Mouse (Mus musculus): Measurements from ENCODE around the gene Serpina10. TPM values are rescaled to one million over a fixed set of nuclear protein-coding genes. Genes with fewer than 3 reads are reported as not detected.

Gene Serpina10
- polyA plus RNA-seq, 1 experiment from 2014 or later, result 31.6 TPM

DNA sequence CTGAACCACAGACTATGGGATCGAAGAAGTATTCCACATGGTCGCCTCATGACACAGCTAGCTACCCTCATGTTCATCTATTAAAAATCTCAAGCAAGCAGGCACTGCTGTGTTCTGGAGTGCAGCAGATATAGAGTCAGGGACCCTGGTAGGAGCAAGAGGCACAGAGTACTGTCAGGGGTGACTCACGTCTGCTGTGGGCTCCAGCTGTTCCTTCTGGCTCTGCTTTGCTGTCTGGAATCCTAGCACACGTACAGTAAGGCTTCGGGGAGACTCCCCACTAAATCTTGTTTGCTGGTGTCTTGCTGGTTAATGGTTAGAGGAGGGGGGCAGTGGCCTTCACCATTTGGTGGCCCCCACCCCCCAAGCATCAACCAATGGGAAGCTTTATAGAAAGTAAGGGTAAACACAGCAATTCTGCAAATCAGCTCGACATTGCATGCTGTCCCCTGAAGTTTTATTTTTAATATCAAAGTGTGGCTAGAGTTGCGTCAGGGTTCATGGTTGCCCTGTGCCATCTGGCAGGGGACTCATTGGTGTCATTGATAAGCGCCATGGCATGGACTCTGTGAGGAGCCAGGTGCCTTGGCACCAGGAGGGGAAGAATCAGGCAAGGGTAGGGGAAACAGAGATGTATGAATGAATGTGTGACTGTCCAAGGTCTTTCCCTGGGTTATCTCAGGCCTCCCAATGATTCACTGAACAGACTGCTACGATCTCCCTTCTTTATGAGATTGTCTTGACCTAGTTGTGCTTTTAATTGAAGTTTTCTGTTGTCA is 25.8 kb upstream of the Serpina10 start, which contains the start of gene Serpina6:
Gene Serpina6, minus strand, starts transcription at position 365 of the 779 bp plus-strand sequence.
- Histone ChIP-seq H3K4me3 (replicated peaks) (peak within 1 kb of the TSS; percentile 47), H3K9ac (peak within 1 kb of the TSS; percentile 52), H3K4me1 (replicated peaks) (peaks cover 3% of the 10 kb centered on the region; the same call in 1 of the 2 replicates), H3K27me3 (no peaks in the 10 kb centered on the region), H3K4me2 (peak within 1 kb of the TSS; percentile 48), H3K36me3 (no peaks in the 10 kb centered on the region), H3K27ac (peak within 1 kb of the TSS; percentile 73), H3K9me3 (replicated peaks) (no peaks in the 10 kb centered on the region)
- ATAC-seq (ENCODE audit: low read depth) (peak; percentile 53), DNase-seq (no peak)
- WGBS (ENCODE audit: insufficient replicate concordance), result 50% methylated on average over 9 of the region's 9 CpGs

DNA sequence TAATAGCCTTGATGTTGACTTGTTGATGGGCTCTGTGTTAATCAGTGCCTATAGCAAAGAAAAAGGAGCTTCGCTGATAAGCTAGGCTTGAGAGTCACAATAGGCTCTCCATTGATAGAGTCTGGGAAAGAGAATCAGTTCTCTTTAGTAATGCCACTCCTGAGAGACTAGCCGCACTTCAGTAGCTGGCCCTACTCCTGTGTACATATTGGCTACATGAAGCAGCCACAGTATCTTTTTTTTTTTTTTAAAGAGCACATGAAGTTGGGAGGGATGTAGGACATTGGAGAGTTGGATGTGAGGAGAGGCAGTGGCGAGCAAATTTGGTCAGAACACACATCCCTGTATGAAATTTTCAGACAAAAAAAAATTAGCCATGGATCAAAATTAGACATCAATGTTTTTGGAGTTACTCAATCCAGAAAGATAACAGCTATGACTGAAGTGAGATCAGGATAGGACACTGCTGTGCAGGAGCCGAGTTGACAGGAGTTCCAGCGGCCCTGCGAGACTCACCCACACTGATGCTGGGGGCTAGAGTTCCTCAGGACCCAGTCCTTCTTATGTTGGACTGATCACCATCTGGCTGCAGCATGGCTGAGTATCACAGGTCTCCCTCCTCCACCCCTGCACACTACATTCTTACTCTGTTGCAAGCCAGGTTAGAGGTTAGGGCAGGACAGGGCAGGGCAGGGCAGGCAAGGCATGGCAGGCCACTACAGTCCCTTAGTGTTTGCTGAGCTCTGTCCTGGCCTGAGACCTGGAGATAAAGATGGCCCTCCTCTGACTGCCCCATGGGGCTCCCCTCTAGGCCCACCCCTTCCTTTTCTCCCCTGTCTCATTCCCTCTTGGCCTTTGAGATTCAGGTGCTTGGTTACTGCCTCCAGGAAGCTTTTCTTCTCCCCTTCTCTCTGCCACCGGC is 24.1 kb upstream of the Serpina10 start:
- Histone ChIP-seq H3K4me2 (peak overlapping the region; percentile 48), H3K4me3 (replicated peaks) (peak overlapping the region; percentile 47), H3K27me3 (no peaks in the 10 kb centered on the region), H3K27ac (peak overlapping the region; percentile 73), H3K36me3 (no peaks in the 10 kb centered on the region), H3K9me3 (replicated peaks) (no peaks in the 10 kb centered on the region), H3K4me1 (replicated peaks) (peaks cover 3% of the 10 kb centered on the region; the same call in 1 of the 2 replicates), H3K9ac (peak overlapping the region; percentile 52)
- DNase-seq (no peak), ATAC-seq (ENCODE audit: low read depth) (peak; percentile 64)
- WGBS (ENCODE audit: insufficient replicate concordance), result 68% methylated on average over 7 of the region's 7 CpGs

GRCm38 (mm10) chr12:103653836-103654235 is 22.6 kb upstream of the Serpina10 start:
- no peak for ATAC-seq (ENCODE audit: low read depth)
- peak overlapping the region; percentile 47 for H3K4me3 ChIP-seq (replicated peaks)
- H3K4me1 ChIP-seq (replicated peaks), result peaks cover 3% of the 10 kb centered on the region; the same call in 1 of the 2 replicates
- H3K36me3 ChIP-seq, result no peaks in the 10 kb centered on the region
- H3K4me2 ChIP-seq, result peak overlapping the region; percentile 48
- no peak for DNase-seq
- 0 out of 2 replicates have a peak overlapping the region, but pooled peaks have one; percentile 4 for H3K27ac ChIP-seq
- H3K9me3 ChIP-seq (replicated peaks), result no peaks in the 10 kb centered on the region
- no peaks in the 10 kb centered on the region for H3K27me3 ChIP-seq
- WGBS (ENCODE audit: insufficient replicate concordance), result 73% methylated on average over 2 of the region's 2 CpGs
- no peak overlapping the region for H3K9ac ChIP-seq

DNA sequence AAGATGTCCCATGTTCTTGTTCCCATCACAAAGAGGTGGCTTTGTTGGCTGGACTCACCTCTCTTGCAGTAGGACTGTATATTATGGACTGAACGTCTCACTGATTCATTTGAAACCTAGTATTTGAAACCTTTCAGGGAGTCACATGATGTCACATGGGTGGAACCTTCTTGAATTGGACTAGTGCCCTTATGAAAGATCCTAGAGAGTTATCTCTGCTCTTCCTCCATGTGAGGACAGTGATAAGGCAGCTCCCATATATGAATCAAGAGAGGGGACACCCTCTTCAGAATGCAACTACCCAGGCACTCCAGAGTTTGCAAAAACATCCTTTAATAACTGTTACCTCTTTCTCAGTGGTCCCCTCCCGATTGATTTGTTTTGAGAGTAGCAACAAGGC is 15.1 kb upstream of the Serpina10 start:
- H3K9ac ChIP-seq, result no peak overlapping the region
- ATAC-seq (ENCODE audit: low read depth), result no peak; the same call in 1 of the 2 replicates
- no peak for DNase-seq
- no peaks in the 10 kb centered on the region for H3K4me1 ChIP-seq (replicated peaks)
- no peak overlapping the region for H3K4me3 ChIP-seq (replicated peaks)
- no peak overlapping the region; the same call in 1 of the 2 replicates for H3K27ac ChIP-seq
- H3K36me3 ChIP-seq, result no peaks in the 10 kb centered on the region
- no peaks in the 10 kb centered on the region for H3K9me3 ChIP-seq (replicated peaks)
- H3K27me3 ChIP-seq, result no peaks in the 10 kb centered on the region
- 44% methylated on average over 2 of the region's 2 CpGs for WGBS (ENCODE audit: insufficient replicate concordance)
- no peak overlapping the region for H3K4me2 ChIP-seq

DNA sequence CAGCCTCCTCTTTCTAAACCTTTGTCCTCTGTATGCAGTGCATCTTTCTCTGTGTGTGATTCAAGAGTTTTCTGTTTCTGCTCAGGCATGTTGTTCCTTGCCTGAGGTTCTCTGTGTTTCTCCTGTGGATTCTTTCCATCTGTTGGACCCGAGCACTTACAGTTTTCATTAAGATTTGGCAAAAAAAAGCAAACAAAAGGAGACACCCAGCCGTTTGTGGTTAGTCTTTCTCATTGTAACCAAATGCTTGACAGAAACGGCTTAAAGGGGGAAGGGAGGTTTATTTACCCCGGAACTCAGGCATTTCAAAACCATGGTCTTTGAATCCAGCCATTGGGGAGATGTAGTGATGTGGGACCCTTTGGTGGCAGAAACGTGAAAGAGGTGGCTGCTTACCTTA is 13.4 kb upstream of the Serpina10 start:
- H3K36me3 ChIP-seq, result no peaks in the 10 kb centered on the region
- no peak overlapping the region for H3K4me2 ChIP-seq
- H3K4me3 ChIP-seq (replicated peaks), result no peak overlapping the region
- no peak overlapping the region for H3K9ac ChIP-seq
- WGBS (ENCODE audit: insufficient replicate concordance), result 22% methylated on average over 5 of the region's 5 CpGs
- no peaks in the 10 kb centered on the region for H3K27me3 ChIP-seq
- ATAC-seq (ENCODE audit: low read depth) (no peak; the same call in 1 of the 2 replicates), DNase-seq (no peak)
- H3K4me1 ChIP-seq (replicated peaks), result no peaks in the 10 kb centered on the region
- peak overlapping the region; percentile 34 for H3K27ac ChIP-seq
- no peaks in the 10 kb centered on the region for H3K9me3 ChIP-seq (replicated peaks)

DNA sequence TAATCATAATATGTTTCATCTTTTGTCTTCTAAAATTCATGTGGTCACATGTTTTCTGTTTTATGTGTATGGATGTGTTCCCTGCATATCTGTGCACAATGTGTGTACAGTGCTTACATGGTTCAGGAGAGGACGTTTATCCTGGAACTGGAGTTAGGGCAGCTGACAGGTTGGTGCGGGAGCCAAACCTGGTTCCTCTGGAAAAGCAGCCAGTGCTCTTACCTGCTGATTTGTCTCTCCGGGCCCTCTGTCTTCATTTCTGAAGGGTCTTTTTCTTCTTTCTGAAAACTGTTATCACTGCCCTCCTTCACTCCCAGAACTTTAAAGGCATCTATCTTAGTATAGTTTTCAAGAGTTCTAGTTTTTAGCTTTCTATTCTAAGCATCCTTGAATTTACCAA is 12.6 kb upstream of the Serpina10 start:
- H3K4me1 ChIP-seq (replicated peaks), result no peaks in the 10 kb centered on the region
- DNase-seq (no peak), ATAC-seq (ENCODE audit: low read depth) (no peak)
- H3K27ac ChIP-seq, result no peak overlapping the region
- H3K27me3 ChIP-seq, result no peaks in the 10 kb centered on the region
- H3K4me2 ChIP-seq, result no peak overlapping the region
- H3K9me3 ChIP-seq (replicated peaks), result no peaks in the 10 kb centered on the region
- H3K9ac ChIP-seq, result no peak overlapping the region
- H3K36me3 ChIP-seq, result no peaks in the 10 kb centered on the region
- WGBS (ENCODE audit: insufficient replicate concordance), result 61% methylated on average over 3 of the region's 3 CpGs
- H3K4me3 ChIP-seq (replicated peaks), result no peak overlapping the region

GRCm38 (mm10) chr12:103643336-103643735 is 12.1 kb upstream of the Serpina10 start:
- Histone ChIP-seq H3K36me3 (no peaks in the 10 kb centered on the region), H3K4me1 (replicated peaks) (no peaks in the 10 kb centered on the region), H3K4me2 (no peak overlapping the region), H3K9ac (no peak overlapping the region), H3K27ac (no peak overlapping the region), H3K9me3 (replicated peaks) (no peaks in the 10 kb centered on the region), H3K4me3 (replicated peaks) (no peak overlapping the region), H3K27me3 (no peaks in the 10 kb centered on the region)
- DNase-seq (peak; percentile 18), ATAC-seq (ENCODE audit: low read depth) (no peak)
- WGBS (ENCODE audit: insufficient replicate concordance), result 1% methylated on average over 2 of the region's 2 CpGs

DNA sequence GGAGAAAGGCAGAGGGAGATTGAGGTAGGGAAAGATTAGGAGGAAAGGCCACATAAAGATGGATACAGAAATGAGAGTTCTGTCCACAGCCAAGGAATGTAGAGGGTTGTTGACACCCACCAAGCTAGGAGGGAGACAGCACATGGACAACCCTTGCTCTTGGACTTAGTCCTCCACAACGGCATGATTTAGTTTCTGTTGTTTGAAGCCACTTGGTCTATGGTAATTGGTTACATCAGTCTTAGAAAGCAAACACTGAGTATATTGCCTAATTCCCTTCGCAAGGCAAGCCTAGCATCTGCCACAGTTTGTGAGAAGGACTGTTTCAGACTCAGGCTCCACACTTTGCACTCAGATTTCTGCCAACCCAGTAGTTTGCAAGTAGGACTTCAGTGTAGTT is 4.6 kb upstream of the Serpina10 start:
- ATAC-seq (ENCODE audit: low read depth) (peak; percentile 62), DNase-seq (no peak)
- whole genome bisulfite sequencing (ENCODE audit: insufficient replicate concordance), result 51% methylated on average over 2 of the region's 2 CpGs
- peaks cover 4% of the 10 kb centered on the region; the same call in 1 of the 2 replicates for H3K4me1 ChIP-seq (replicated peaks)
- no peak overlapping the region for H3K9ac ChIP-seq
- no peaks in the 10 kb centered on the region for H3K36me3 ChIP-seq
- no peak overlapping the region for H3K27ac ChIP-seq
- H3K9me3 ChIP-seq (replicated peaks), result no peaks in the 10 kb centered on the region
- no peaks in the 10 kb centered on the region for H3K27me3 ChIP-seq
- H3K4me3 ChIP-seq (replicated peaks), result no peak overlapping the region
- no peak overlapping the region for H3K4me2 ChIP-seq

GRCm38 (mm10) chr12:103634430-103634829 is 3.2 kb upstream of the Serpina10 start:
- Histone ChIP-seq H3K27me3 (no peaks in the 10 kb centered on the region), H3K9ac (no peak overlapping the region), H3K4me1 (replicated peaks) (peaks cover 4% of the 10 kb centered on the region; the same call in 1 of the 2 replicates), H3K36me3 (no peaks in the 10 kb centered on the region), H3K27ac (no peak overlapping the region), H3K4me2 (no peak overlapping the region), H3K9me3 (replicated peaks) (no peaks in the 10 kb centered on the region), H3K4me3 (replicated peaks) (no peak overlapping the region)
- 51% methylated on average over 2 of the region's 2 CpGs for WGBS (ENCODE audit: insufficient replicate concordance)
- ATAC-seq (ENCODE audit: low read depth) (no peak), DNase-seq (no peak)

DNA sequence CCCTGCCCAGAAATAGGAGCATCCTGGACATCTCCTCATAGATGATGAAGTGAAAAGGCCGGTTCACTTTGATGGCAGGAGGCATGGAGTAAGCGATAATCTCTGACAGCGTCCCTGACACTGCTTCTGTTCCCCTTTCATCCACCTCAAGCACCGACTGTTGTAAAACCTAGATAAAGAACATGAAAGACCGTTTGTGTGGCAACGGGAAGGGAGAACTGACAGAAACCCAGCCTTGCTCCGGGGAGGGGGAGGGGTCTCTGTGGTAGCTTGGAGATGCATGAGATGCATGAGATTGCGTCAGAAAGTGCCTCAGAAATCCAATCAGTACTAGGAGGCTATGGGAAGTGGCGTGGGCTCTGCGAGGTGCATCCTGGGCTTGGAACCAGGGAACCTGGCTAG is 14.4 kb downstream of the Serpina10 start:
- H3K9me3 ChIP-seq (replicated peaks), result no peaks in the 10 kb centered on the region
- H3K4me2 ChIP-seq, result no peak overlapping the region
- peaks cover 7% of the 10 kb centered on the region; the same call in 1 of the 2 replicates for H3K4me1 ChIP-seq (replicated peaks)
- WGBS (ENCODE audit: insufficient replicate concordance), result 49% methylated on average over 10 of the region's 10 CpGs
- no peak overlapping the region for H3K9ac ChIP-seq
- no peak overlapping the region for H3K27ac ChIP-seq
- DNase-seq (no peak), ATAC-seq (ENCODE audit: low read depth) (no peak)
- no peaks in the 10 kb centered on the region for H3K27me3 ChIP-seq
- H3K36me3 ChIP-seq, result peaks cover 4% of the 10 kb centered on the region; the same call in 1 of the 2 replicates
- no peak overlapping the region for H3K4me3 ChIP-seq (replicated peaks)

GRCm38 (mm10) chr12:103615734-103616133 is 15.5 kb downstream of the Serpina10 start:
- 51% methylated on average over 4 of the region's 4 CpGs for WGBS (ENCODE audit: insufficient replicate concordance)
- H3K27ac ChIP-seq, result no peak overlapping the region
- no peak for ATAC-seq (ENCODE audit: low read depth)
- no peaks in the 10 kb centered on the region for H3K27me3 ChIP-seq
- H3K4me2 ChIP-seq, result no peak overlapping the region
- peaks cover 7% of the 10 kb centered on the region; the same call in 1 of the 2 replicates for H3K36me3 ChIP-seq
- peaks cover 7% of the 10 kb centered on the region; the same call in 1 of the 2 replicates for H3K4me1 ChIP-seq (replicated peaks)
- H3K9me3 ChIP-seq (replicated peaks), result no peaks in the 10 kb centered on the region
- no peak for DNase-seq
- no peak overlapping the region for H3K9ac ChIP-seq
- H3K4me3 ChIP-seq (replicated peaks), result no peak overlapping the region

Measured in liver, embryonic 13.5 days (tissue).